Mouse (Mus musculus) cerebellum, adult 18-20 months (tissue): ENCODE measurements at regions not wholly inside any gene's neighbourhood (a gene's known extent, or its start where the extent isn't known, plus 50 kb on each side); places are given as distances from the start of the nearest gene placed in this dataset.

Experiments
- DNase-seq, 2 experiments: peaks; one replicate each; pipeline ENCODE4 v3.0.0; 2021

GRCm38 (mm10) chr10:96786903-96787571 lies 170.2 kb downstream of the Btg1 start:
- DNase-seq = no peak

GRCm38 (mm10) chr10:96787572-96787946 lies 170.8 kb downstream of the Btg1 start:
- no peak for DNase-seq

GRCm38 (mm10) chr10:96788352-96789016 lies 171.7 kb downstream of the Btg1 start:
- no peak for DNase-seq

DNA sequence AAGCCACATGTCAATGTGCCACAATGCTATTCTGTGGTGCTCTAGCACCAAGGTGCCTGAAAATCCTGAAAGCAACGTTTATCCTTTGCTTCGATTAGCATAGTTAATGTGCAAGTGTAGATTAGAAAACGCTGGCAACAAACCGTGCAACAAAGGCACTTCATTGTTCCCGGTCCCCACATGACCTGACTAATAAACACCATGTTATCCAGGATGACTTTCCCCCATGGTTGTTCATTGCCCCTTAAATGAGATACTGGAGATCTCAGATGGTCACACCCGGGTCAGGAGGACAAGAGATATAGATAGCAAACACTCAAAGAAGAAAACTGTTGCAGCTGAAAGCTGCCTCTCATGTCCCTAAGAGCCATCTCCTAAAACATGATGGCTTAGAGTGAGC lies 180.3 kb downstream of the Btg1 start:
- DNase-seq = no peak

- DNase-seq = no peak
These were observed 184.0 kb downstream of the Btg1 start for GRCm38 (mm10) chr10:96800801-96801200.

GRCm38 (mm10) chr10:96804030-96804784 lies 187.4 kb downstream of the Btg1 start:
- no peak for DNase-seq

DNA sequence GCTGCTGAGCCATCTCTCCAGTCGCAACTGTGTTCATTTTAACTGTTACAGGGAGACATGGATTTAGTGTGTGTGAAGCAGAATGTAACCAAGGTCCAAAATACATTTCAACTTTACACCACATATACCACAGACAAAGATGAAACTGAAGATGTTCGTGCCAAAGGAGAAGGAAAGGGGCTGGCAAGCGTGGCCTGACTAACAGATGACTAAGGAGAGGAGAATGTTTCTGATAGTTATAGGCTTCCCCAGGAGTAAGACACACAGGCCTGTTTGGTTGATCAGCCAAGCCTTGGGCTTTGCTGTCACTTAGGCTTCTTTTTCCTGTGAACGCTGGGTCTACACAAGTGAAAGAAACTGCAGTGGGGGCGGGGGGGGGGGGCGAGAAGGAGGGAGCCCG lies 189.8 kb downstream of the Btg1 start:
- no peak for DNase-seq

- no peak for DNase-seq
These were observed 205.0 kb downstream of the Btg1 start for GRCm38 (mm10) chr10:96821852-96822251.

DNA sequence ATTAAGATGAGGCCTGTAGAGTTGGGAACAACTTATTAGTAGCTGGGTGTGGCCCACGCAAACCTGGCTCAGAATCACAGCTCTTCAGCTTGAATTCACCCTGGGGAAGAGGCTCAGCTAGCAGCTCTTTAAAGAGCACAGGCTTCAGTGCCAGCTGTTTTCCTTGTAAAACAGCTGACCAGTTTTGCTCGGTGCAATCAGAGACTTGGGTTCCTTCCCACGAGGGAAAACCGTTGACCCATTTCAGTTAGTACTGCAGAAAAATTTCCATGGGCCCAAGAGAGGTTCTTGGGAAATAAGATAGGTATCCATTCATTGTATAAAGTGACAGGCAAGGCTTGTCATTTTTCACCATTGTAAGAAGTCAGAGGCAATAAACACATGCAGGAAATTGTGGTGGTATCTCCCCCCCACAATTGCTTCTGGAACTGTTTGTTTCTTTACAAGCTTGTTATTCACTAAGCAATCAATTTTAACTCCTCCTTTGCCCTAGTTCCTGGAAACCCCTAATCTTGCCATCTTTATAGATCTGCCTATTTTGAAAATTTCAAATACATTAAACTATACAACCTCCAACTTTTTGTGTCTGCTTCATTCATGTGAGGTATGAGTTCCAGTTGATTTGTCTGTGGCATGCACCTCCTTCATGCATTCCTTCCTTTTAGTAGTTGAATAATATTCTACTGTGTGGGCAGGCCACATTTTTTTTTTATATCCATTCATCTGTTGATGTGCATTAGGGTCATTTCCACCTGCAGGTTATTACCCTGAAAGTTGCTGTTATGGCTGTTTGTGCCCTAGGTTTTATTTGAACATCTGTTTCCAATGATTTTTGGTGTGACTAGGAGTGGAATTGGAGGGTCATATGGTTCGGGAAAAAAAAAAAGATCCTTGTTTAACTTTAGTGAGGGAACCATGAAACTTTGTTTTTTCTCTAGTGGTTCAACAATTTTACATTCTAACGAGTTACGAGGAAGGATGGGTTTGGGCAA lies 205.8 kb downstream of the Btg1 start:
- no peak for DNase-seq

GRCm38 (mm10) chr10:96826234-96826788 lies 209.5 kb downstream of the Btg1 start:
- DNase-seq = no peak

DNA sequence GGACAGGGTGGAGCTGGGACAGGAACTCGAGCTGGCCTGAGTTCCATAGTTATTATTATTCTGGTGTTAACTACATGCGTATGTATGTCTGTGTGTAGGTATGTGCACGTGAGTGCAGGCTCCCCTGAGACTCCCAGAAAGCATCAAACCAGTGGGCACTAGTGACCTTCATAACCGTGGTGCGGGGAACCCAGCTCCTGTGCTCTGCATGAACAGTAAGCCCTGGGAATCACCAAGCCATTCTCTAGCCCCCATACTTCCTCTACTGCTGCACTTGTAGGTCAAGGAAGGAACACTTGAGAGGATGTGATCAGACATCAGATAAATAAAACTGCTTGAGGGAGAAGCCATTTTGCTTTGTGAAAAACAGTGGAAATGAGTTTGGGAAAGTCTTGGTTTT lies 211.2 kb downstream of the Btg1 start:
- DNase-seq = peak in 1 of 2 experiments; percentile 48

- DNase-seq = peak; percentile 82 to 93
These were observed 211.9 kb downstream of the Btg1 start for GRCm38 (mm10) chr10:96828581-96829246.

GRCm38 (mm10) chr10:96831071-96831470 lies 214.3 kb downstream of the Btg1 start:
- DNase-seq = peak; percentile 44 to 52

DNA sequence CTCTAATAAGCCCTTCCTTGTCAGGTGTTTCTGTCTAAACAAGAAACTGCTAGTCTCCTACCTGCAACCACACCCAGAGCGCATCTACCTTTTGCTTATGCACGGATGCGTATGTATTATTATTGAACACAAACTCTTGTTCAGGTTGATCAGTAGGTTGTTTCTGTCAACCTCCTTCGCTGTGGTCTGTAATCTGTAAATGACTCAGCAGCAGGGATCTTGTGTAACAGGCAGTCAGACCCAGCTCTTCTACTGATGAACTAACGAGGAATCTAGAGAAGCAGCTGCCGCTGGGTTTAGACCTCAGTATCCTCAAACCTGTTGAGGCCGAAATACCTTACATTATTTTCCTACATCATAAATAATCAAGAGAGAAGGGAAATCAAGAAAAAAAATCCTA lies 220.4 kb downstream of the Btg1 start:
- DNase-seq = peak in 1 of 2 experiments; percentile 22

DNA sequence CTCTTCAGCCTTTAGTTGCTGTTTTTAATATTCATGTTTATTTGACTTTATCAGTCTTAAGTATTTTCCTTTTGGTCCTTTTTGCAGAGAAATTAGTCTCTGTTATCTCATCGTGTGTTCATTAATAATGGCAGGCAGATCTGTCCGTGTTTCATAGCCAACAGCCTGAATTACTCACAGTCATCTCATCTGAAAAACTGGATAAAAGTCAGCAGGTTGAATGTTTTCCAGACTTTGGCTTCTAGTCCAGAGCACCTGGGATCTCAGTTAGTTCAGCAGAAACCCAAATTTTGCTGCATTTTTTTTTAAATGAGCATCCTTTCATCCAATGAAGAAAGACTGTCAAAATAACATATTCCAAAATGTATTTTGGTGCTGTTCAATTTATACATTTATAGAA lies 224.3 kb downstream of the Btg1 start:
- peak in 1 of 2 experiments; percentile 64 for DNase-seq

DNA sequence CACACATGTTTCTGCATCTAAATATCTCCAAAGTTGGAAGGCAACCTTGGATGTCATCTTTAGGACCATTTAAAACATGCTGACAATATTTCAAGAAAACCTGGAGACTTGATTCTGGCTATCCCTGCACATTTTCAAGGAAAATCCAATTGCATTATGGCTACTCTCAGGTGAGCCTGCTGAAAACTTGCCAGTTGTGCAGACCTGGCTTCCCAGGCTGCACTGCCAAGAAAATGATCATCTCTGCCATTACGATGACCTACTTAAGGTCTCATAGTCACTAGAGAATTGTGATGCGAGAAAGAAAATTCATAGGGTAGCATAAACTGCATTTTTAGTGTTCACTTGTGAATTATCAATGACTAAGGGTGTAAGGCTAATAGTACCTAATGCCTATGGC lies 225.2 kb downstream of the Btg1 start:
- DNase-seq = peak in 1 of 2 experiments; percentile 53

DNA sequence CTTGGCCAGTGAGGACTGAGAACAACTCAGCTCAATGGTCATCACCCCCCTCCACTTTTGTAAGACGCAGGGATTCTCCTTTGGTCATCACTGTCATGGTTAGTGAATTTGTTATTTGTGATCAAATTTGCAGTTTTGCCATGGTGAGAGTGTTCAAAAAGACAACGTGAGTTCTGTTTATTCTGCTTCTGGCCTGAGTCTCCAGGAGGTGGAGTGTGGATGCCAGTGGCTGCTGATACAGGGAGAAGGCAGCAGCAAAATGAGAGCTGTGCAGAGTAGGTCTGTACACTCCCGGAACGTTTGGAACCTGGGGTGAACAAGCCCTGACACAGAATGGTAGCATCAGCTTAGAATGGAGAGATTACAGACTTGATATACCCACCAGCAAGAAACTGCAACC lies 229.1 kb downstream of the Btg1 start:
- peak in 1 of 2 experiments; percentile 44 for DNase-seq

- no peak for DNase-seq
These were observed 230.2 kb downstream of the Btg1 start for GRCm38 (mm10) chr10:96847028-96847427.

GRCm38 (mm10) chr10:96847433-96848165 lies 230.8 kb downstream of the Btg1 start:
- peak; percentile 84 to 88 for DNase-seq

DNA sequence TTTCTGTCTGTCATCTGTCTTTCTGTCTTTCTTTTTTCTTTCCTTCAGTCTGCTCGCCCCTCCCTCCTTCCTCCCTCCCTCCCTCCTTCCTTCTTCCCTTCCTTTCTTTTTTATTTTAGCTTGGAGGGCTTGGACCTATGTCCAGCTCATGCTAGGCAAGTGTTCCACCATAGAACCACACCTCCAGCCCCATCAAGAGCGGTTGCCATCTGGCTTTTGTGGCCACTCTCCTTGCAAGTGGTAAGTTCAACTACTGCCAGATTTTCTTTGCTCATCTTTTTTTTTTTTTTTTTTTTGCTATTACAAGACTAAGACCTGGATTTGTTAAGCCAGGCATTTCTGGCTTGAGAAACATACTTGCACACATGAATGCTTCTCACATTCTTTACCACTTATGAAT lies 231.7 kb downstream of the Btg1 start:
- peak in 1 of 2 experiments; percentile 39 for DNase-seq

DNA sequence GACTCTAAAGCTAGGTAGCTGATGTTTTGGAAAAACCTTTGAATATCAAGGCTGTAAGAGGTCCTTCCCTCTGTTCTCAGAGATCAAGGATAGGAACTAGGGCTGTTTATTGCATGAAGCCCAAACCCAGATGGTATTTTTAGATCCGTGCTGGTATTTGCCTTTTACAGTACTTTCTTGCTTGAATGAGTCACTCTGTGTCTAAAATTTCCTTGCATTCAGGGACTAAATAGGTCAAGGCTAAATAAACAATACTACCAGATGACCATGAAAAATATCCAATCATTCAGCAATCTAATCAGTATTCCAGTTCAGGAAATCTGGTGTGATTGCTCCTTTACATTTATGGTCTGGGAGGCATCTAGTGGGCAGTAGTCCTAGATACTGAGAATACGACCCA lies 243.6 kb downstream of the Btg1 start:
- no peak for DNase-seq
